Mouse (Mus musculus) hindbrain, embryonic 10.5 days (tissue): ENCODE measurements around the gene Pycr1. TPM values are rescaled to one million over a fixed set of nuclear protein-coding genes. Genes with fewer than 3 reads are reported as not detected.

ENCODE experiments used
- DNase-seq: peaks from one replicate; pipeline ENCODE4 v3.0.0-alpha.2; 2017; ENCODE audit warnings: low spot score
- H3K27ac ChIP-seq: fragments of 300-500 bp; sonication (generic); 2 replicates; pipeline ENCODE4 v1.5.1; 2016; ENCODE audit warnings: mild to moderate bottlenecking, moderate library complexity
- H3K27me3 ChIP-seq: fragments of 300-500 bp; sonication (generic); 2 replicates; pipeline ENCODE4 v1.6.1; 2016; ENCODE audit warnings: mild to moderate bottlenecking; ENCODE audit not compliant: poor library complexity, insufficient read depth, severe bottlenecking
- H3K36me3 ChIP-seq: fragments of 300-500 bp; sonication (generic); 2 replicates; pipeline ENCODE4 v1.6.1; 2016; ENCODE audit warnings: mild to moderate bottlenecking, moderate library complexity
- H3K4me1 ChIP-seq: fragments of 300-500 bp; sonication (generic); replicated peaks from 2 replicates; pipeline ENCODE4 v1.6.1; 2016; ENCODE audit warnings: mild to moderate bottlenecking
- H3K4me3 ChIP-seq: fragments of 300-500 bp; sonication (generic); 2 replicates; pipeline ENCODE4 v1.5.1; 2016; ENCODE audit warnings: mild to moderate bottlenecking, moderate library complexity
- H3K9me3 ChIP-seq: fragments of 300-500 bp; sonication (generic); 2 replicates; pipeline ENCODE4 v1.6.1; 2016; ENCODE audit warnings: mild to moderate bottlenecking, moderate library complexity
- WGBS: fragments of 180-500 bp; shearing (Covaris S2); methylation state at CpG from one replicate; pipeline ENCODE4 v1.1.7; 2016; 5-methylcytosine and 5-hydroxymethylcytosine counted together
- polyA plus RNA-seq: library from polyadenylated mRNA; unstranded; fragments of >200 nt; fragmentation: Nextera tagmentation; extraction: Ambion mirVana; gene quantifications from 2 replicates; pipeline ENCODE4 v1.2.1, GENCODE M21; 2016

Gene Pycr1
- polyA plus RNA-seq, 1 experiment from 2014 or later: 38.7 TPM

DNA sequence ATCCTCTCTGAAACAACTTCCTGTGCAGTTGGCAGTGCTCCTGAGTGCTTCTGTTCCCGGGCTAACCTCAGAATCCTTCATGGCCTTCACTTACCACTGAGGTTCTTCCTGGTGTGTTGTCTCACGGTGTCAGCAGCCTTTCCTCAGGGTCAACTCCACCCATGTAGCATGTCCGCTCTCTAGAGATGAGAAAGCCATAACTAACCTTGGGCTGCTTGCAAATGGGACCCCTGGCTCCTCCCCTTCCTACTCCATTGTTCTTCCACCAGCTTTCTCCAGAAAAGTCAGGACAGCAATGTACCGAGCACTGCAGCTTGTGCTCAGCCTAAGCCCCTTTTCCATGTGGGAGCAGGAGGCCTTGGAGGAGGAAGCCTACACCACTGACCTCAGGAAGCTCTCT, 36.8 kb downstream of the Pycr1 start:
- H3K4me1 ChIP-seq: peaks cover 28% of the 10 kb centered on the region
- peak overlapping the region; percentile 29; the same call in 1 of the 2 replicates for H3K27ac ChIP-seq
- no peak for DNase-seq
- H3K27me3 ChIP-seq: peaks cover 35% of the 10 kb centered on the region
- H3K9me3 ChIP-seq: no peaks in the 10 kb centered on the region
- H3K36me3 ChIP-seq: peaks cover 89% of the 10 kb centered on the region
- 73% methylated on average over 4 of the region's 4 CpGs for WGBS
- no peak overlapping the region for H3K4me3 ChIP-seq

DNA sequence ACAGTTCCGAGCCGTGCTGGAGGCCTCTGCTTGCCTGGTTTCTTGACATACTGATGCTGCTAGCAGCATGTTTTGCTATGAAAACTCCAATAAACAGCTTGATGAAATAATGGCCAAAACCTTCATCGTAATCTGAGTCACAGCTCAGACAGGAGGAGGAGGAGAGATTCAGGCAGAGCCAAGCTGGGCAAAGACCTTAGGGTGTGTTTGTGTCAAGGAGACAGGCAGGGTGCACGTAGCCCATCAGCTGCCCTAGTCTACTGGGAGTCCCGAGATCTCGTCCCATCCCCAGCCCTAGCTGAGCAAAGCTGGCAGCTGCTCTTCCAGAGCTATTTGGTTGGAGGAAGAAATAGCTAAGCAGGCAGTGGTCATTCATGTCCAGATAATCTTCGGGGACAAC, 37.9 kb downstream of the Pycr1 start:
- H3K9me3 ChIP-seq: no peaks in the 10 kb centered on the region
- peaks cover 87% of the 10 kb centered on the region for H3K36me3 ChIP-seq
- 90% methylated on average over 7 of the region's 7 CpGs for WGBS
- no peak overlapping the region for H3K4me3 ChIP-seq
- H3K27ac ChIP-seq: no peak overlapping the region
- H3K27me3 ChIP-seq: peaks cover 35% of the 10 kb centered on the region
- no peak for DNase-seq
- H3K4me1 ChIP-seq: peaks cover 28% of the 10 kb centered on the region

GRCm38 (mm10) chr11:120603545-120603944, 40.0 kb downstream of the Pycr1 start:
- Histone ChIP-seq H3K27ac (no peak overlapping the region), H3K4me1 (peaks cover 32% of the 10 kb centered on the region), H3K4me3 (no peak overlapping the region), H3K9me3 (no peaks in the 10 kb centered on the region), H3K36me3 (peaks cover 79% of the 10 kb centered on the region), H3K27me3 (peaks cover 22% of the 10 kb centered on the region)
- 90% methylated on average over 2 of the region's 2 CpGs for WGBS
- no peak for DNase-seq

DNA sequence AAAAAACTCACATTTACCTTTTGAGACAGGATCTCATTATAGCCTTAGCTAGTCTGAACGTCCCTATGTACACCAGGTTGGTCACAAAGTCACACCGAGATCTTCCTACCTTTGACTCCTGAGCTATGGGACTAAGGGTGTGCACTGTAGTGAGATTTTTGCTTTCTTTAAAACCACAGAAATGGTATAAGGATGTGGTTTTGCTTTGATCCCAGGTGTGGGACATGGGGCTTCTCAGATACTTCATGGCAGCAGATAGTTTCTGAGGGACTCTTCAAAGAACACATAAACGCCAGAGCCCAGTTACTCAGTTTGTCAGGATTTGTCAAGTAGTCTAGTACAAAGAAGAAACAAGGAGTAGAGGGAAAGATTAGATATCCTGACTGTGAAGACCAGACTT, 42.9 kb downstream of the Pycr1 start:
- 96% methylated on average over 3 of the region's 3 CpGs for WGBS
- Histone ChIP-seq H3K36me3 (peaks cover 77% of the 10 kb centered on the region), H3K4me1 (peaks cover 35% of the 10 kb centered on the region), H3K4me3 (no peak overlapping the region), H3K27ac (no peak overlapping the region), H3K9me3 (no peaks in the 10 kb centered on the region), H3K27me3 (no peaks in the 10 kb centered on the region)
- DNase-seq: no peak

- DNase-seq: no peak
- H3K4me3 ChIP-seq: peak overlapping the region; percentile 91
- WGBS: 53% methylated on average over 17 of the region's 17 CpGs
- peaks cover 42% of the 10 kb centered on the region for H3K4me1 ChIP-seq
- H3K27ac ChIP-seq: peak overlapping the region; percentile 99
- H3K36me3 ChIP-seq: peaks cover 77% of the 10 kb centered on the region
- H3K9me3 ChIP-seq: no peaks in the 10 kb centered on the region
- H3K27me3 ChIP-seq: no peaks in the 10 kb centered on the region
Observed at GRCm38 (mm10) chr11:120598990-120599549, 44.5 kb downstream of the Pycr1 start.

DNA sequence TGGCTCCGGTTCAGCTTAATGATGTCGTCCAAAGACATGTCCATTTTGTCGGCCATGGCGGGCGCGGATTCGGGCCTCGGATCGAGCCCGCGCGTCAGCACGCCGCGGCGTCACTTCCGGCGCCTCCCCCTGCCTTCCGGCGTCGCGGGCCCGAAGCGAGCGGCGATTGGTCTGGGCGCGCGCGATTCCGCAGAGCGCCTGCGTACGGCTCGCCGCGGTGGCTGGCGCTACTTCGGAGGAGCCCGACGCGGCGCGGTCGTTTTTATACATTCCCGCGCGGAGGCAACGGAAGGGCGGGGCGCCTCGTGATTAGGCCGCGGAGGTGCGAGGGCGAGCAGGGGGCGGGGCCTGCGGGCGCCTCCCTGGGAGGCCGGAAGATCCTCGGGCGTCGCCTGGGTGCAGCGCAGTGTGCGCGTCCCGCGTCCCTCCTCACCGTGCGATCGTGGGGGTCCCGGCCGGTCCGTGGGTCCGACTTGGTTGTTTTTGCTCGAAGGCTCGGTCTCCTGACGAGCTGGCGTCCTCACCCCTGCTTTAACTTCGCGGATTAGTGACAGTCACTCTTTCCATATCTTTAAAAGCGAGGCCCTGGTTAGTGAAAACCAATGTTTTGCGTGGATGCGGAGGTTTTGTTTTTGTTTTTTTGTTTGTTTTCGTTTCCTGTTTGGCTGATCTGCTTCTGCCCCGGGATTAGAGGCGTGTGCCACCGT, 45.1 kb downstream of the Pycr1 start, which contains the start of the genes Alyref and Anapc11:
Gene Alyref, minus strand, starts transcription at position 83 of the 707 bp plus-strand sequence.
Gene Anapc11, plus strand, starts transcription at position 139 of the 707 bp plus-strand sequence.
- Histone ChIP-seq H3K4me1 (peaks cover 42% of the 10 kb centered on the region), H3K4me3 (peak within 1 kb of the TSS; percentile 91), H3K9me3 (no peaks in the 10 kb centered on the region), H3K27me3 (no peaks in the 10 kb centered on the region), H3K36me3 (peaks cover 77% of the 10 kb centered on the region), H3K27ac (peak within 1 kb of the TSS; percentile 99)
- DNase-seq: peak; percentile 94
- under 1% methylated on average over 88 of the region's 88 CpGs for WGBS

- H3K4me1 ChIP-seq: peaks cover 42% of the 10 kb centered on the region
- H3K36me3 ChIP-seq: peaks cover 77% of the 10 kb centered on the region
- H3K4me3 ChIP-seq: peak overlapping the region; percentile 91
- H3K27ac ChIP-seq: peak overlapping the region; percentile 99
- H3K9me3 ChIP-seq: no peaks in the 10 kb centered on the region
- WGBS: 5% methylated on average over 98 of the region's 99 CpGs
- H3K27me3 ChIP-seq: no peaks in the 10 kb centered on the region
- DNase-seq: peak; percentile 35
Observed at GRCm38 (mm10) chr11:120597240-120598235, 46.0 kb downstream of the Pycr1 start.

DNA sequence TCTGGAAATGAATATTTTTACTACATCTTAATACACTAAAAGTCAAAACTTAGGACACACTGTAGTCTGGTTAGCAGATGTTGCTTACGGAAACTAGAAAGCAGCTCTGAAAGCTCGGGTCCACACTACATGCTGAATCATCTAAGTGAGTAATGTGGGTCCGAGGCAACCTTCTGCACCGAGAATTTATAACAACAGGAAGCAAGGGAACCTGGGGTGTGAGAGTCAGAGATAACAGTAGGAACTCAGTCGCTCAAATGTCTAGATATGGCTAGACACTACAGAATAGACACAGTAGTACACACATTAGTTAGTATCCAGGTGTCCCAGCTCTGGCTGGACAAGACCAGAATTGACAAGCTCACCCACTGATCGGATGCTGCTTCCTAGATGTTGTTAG, 55.0 kb downstream of the Pycr1 start:
- Histone ChIP-seq H3K27ac (no peak overlapping the region), H3K4me3 (no peak overlapping the region), H3K9me3 (peaks cover 4% of the 10 kb centered on the region), H3K4me1 (no peaks in the 10 kb centered on the region), H3K27me3 (no peaks in the 10 kb centered on the region), H3K36me3 (peaks cover 99% of the 10 kb centered on the region)
- 97% methylated on average over 6 of the region's 6 CpGs for WGBS
- DNase-seq: no peak

Other genes with a start within 250 kb of the Pycr1 start
- 47.7 and 49.3 TPM in 2 replicates for gene Nploc4, start 206.1 kb downstream of the Pycr1 start, polyA plus RNA-seq
- gene Tspan10, start 201.1 kb downstream of the Pycr1 start, polyA plus RNA-seq: 0.12 and 0.46 TPM in 2 replicates
- 0.31 and 0.35 TPM in 2 replicates for gene Pde6g, start 190.3 kb downstream of the Pycr1 start, polyA plus RNA-seq
- gene Oxld1, start 185.7 kb downstream of the Pycr1 start, polyA plus RNA-seq: 12.5 and 13.2 TPM in 2 replicates
- gene Ccdc137, start 185.7 kb downstream of the Pycr1 start, polyA plus RNA-seq: 34.4 and 37.3 TPM in 2 replicates
- 59.6 and 62.3 TPM in 2 replicates for gene Arl16, start 176.2 kb downstream of the Pycr1 start, polyA plus RNA-seq
- 171 and 186 TPM in 2 replicates for gene Mrpl12, start 159.2 kb downstream of the Pycr1 start, polyA plus RNA-seq
- 50.6 and 53.3 TPM in 2 replicates for gene Slc25a10, start 151.9 kb downstream of the Pycr1 start, polyA plus RNA-seq
- gene Gcgr, start 113.1 kb downstream of the Pycr1 start, polyA plus RNA-seq: 0.14 and 0.17 TPM in 2 replicates
- gene Mcrip1, start 94.0 kb downstream of the Pycr1 start, polyA plus RNA-seq: 219 and 261 TPM in 2 replicates
- 0.27 TPM in 1 of 2 replicates, not detected in the other for gene Ppp1r27, start 92.6 kb downstream of the Pycr1 start, polyA plus RNA-seq
- 519 and 570 TPM in 2 replicates for gene P4hb, start 70.5 kb downstream of the Pycr1 start, polyA plus RNA-seq
- 799 and 820 TPM in 2 replicates for gene Arhgdia, start 62.1 kb downstream of the Pycr1 start, polyA plus RNA-seq
- gene Alyref, start 45.4 kb downstream of the Pycr1 start, polyA plus RNA-seq: 607 and 643 TPM in 2 replicates
- gene Anapc11, start 45.3 kb downstream of the Pycr1 start, polyA plus RNA-seq: 237 TPM in 2 replicates
- gene Npb, start 35.3 kb downstream of the Pycr1 start, polyA plus RNA-seq: 0.34 and 0.63 TPM in 2 replicates
- gene Pcyt2, start 25.8 kb downstream of the Pycr1 start, polyA plus RNA-seq: 139 and 160 TPM in 2 replicates
- 37.0 and 42.4 TPM in 2 replicates for gene Sirt7, start 18.5 kb downstream of the Pycr1 start, polyA plus RNA-seq
- gene Mafg, start 10.2 kb downstream of the Pycr1 start, polyA plus RNA-seq: 23.1 and 26.2 TPM in 2 replicates
- not detected in 2 replicates for gene Myadml2, start 4.4 kb upstream of the Pycr1 start, polyA plus RNA-seq
- 2.3 and 4.3 TPM in 2 replicates for gene Notum, start 17.4 kb upstream of the Pycr1 start, polyA plus RNA-seq
- 147 and 178 TPM in 2 replicates for gene Aspscr1, start 29.2 kb upstream of the Pycr1 start, polyA plus RNA-seq
- 129 and 137 TPM in 2 replicates for gene Cenpx, start 70.0 kb upstream of the Pycr1 start, polyA plus RNA-seq
- gene Lrrc45, start 70.2 kb upstream of the Pycr1 start, polyA plus RNA-seq: 55.8 and 57.7 TPM in 2 replicates
- 31.0 and 58.2 TPM in 2 replicates for gene Rac3, start 77.7 kb upstream of the Pycr1 start, polyA plus RNA-seq
- 17.9 and 19.8 TPM in 2 replicates for gene Dcxr, start 83.5 kb upstream of the Pycr1 start, polyA plus RNA-seq
- 1.6 and 2.1 TPM in 2 replicates for gene Cbr2, start 88.3 kb upstream of the Pycr1 start, polyA plus RNA-seq
- 8.9 and 12.2 TPM in 2 replicates for gene Hmga1b, start 119.0 kb upstream of the Pycr1 start, polyA plus RNA-seq
- gene Rfng, start 140.4 kb upstream of the Pycr1 start, polyA plus RNA-seq: 46.4 and 63.7 TPM in 2 replicates
- gene Gps1, start 140.5 kb upstream of the Pycr1 start, polyA plus RNA-seq: 276 and 285 TPM in 2 replicates
- 95.4 and 97.1 TPM in 2 replicates for gene Dus1l, start 152.6 kb upstream of the Pycr1 start, polyA plus RNA-seq
- 131 TPM in 2 replicates for gene Fasn, start 180.8 kb upstream of the Pycr1 start, polyA plus RNA-seq